Mouse (Mus musculus) heart, embryonic 13.5 days (tissue): Measurements from ENCODE around the gene Aph1b. TPM values are rescaled to one million over a fixed set of nuclear protein-coding genes. Genes with fewer than 3 reads are reported as not detected.

Source experiments
- polyA plus RNA-seq: library from polyadenylated mRNA; unstranded; fragments of >200 nt; fragmentation: Nextera tagmentation; extraction: Ambion mirVana; gene quantifications from 2 replicates; pipeline ENCODE4 v1.2.1, GENCODE M21; 2015

Aph1b gene
- polyA plus RNA-seq, 1 experiment from 2014 or later = 6.5 TPM

Other genes with a start within 250 kb of the Aph1b start
- gene Usp3, start 202.3 kb downstream of the Aph1b start, polyA plus RNA-seq = 39.1 and 41.3 TPM in 2 replicates
- 0.59 and 0.76 TPM in 2 replicates for gene Car12, start 81.8 kb downstream of the Aph1b start, polyA plus RNA-seq
- 0.48 and 0.78 TPM in 2 replicates for gene Gm10647, start 1.5 kb upstream of the Aph1b start, polyA plus RNA-seq
- gene Aph1c, start 39.2 kb upstream of the Aph1b start, polyA plus RNA-seq = 1.7 and 1.8 TPM in 2 replicates
- 15.1 and 17.1 TPM in 2 replicates for gene Rab8b, start 124.2 kb upstream of the Aph1b start, polyA plus RNA-seq
- 523 and 569 TPM in 2 replicates for gene Rps27l, start 150.6 kb upstream of the Aph1b start, polyA plus RNA-seq
- 6.2 and 7.0 TPM in 2 replicates for gene Lactb, start 180.0 kb upstream of the Aph1b start, polyA plus RNA-seq